Mouse (Mus musculus) ovary, adult 2 months (tissue): Measurements from ENCODE around the gene 2310002L09Rik. TPM values are rescaled to one million over a fixed set of nuclear protein-coding genes. Genes with fewer than 3 reads are reported as not detected.

ENCODE experiments used
- polyA plus RNA-seq: library from polyadenylated mRNA; depleted of rRNA; stranded (reverse); fragments of >200 nt; gene quantifications from 2 replicates; pipeline ENCODE4 v1.2.3, GENCODE M21; 2012; rRNA removed

Gene 2310002L09Rik
- not detected in 2 replicates for polyA plus RNA-seq

DNA sequence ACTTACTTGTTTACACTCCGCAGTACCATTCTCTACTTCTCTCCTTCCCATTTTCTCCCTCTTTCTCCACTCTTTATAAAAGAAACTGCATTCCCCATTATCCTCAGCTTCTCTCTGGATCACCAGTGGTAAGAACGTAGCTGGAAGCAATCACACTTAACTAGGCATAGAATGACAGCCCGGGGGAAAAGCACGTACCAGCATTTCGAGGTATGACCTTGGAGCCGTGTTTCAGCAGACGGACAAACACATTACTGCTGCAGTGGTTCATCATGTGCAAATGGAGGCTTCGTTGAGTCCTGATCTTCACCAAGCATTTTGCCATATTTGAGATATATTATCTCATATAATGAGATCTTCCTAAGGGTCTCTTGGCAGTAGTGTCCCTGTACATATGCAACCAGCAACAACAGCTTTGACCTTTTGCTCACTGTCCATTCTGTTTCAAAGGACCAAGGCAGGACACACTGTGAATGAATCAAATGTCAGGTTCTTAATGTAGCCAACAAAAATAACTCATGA, at the start of gene 2310002L09Rik:
Gene 2310002L09Rik, minus strand, starts transcription at position 472 of the 522 bp plus-strand sequence.

DNA sequence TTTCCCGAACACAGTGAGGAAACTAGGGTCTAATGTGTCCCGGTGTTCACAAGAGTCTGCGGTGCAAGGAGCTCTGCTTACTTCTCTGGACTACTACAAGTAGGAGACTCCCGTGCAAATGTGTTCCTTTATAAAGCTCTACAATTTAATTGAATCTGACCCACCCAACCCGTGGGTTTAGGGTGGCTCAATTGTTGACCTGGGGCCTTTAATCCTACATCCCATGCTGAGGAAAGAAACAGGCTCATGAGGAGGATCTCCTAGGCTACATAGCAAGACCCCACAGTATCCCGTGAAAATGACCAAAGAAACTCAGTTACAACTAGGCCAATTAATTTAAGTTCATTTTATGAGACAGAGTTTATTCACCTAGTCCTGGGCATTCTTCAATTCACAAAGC, 30.0 kb downstream of the 2310002L09Rik start, which contains the start of gene Gm11756:
Gene Gm11756, minus strand, starts transcription at position 101 of the 400 bp plus-strand sequence.

DNA sequence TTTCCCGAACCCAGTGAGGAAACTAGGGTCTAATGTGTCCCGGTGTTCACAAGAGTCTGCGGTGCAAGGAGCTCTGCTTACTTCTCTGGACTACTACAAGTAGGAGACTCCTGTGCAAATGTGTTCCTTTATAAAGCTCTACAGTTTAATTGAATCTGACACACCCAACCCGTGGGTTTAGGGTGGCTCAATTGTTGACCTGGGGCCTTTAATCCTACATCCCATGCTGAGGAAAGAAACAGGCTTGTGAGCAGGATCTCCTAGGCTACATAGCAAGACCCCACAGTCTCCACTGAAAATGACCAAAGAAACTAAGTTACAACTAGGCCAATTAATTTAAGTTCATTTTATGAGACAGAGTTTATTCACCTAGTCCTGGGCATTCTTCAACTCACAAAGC, 44.8 kb downstream of the 2310002L09Rik start, which contains the start of gene Gm13871:
Gene Gm13871, minus strand, starts transcription at position 101 of the 400 bp plus-strand sequence.

DNA sequence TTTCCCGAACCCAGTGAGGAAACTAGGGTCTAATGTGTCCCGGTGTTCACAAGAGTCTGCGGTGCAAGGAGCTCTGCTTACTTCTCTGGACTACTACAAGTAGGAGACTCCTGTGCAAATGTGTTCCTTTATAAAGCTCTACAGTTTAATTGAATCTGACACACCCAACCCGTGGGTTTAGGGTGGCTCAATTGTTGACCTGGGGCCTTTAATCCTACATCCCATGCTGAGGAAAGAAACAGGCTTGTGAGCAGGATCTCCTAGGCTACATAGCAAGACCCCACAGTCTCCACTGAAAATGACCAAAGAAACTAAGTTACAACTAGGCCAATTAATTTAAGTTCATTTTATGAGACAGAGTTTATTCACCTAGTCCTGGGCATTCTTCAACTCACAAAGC, 59.6 kb downstream of the 2310002L09Rik start, which contains the start of gene Gm11757:
Gene Gm11757, minus strand, starts transcription at position 101 of the 400 bp plus-strand sequence.

Other genes with a start within 250 kb of the 2310002L09Rik start
- 1.6 and 2.4 TPM in 2 replicates for gene Rasef, start 159.9 kb downstream of the 2310002L09Rik start, polyA plus RNA-seq
- gene Gm11758, start 74.6 kb downstream of the 2310002L09Rik start, polyA plus RNA-seq, result not detected in 2 replicates
- gene Gm11757, start 59.7 kb downstream of the 2310002L09Rik start, polyA plus RNA-seq, result not detected in 2 replicates
- not detected in 2 replicates for gene Gm13871, start 44.9 kb downstream of the 2310002L09Rik start, polyA plus RNA-seq
- gene Gm11756, start 30.1 kb downstream of the 2310002L09Rik start, polyA plus RNA-seq, result not detected in 2 replicates
- gene Frmd3, start 62.6 kb upstream of the 2310002L09Rik start, polyA plus RNA-seq, result 0.15 and 0.16 TPM in 2 replicates